Mouse (Mus musculus): ENCODE data around the gene Nek7. TPM values are rescaled to one million over a fixed set of nuclear protein-coding genes. Genes with fewer than 3 reads are reported as not detected.
A peak's percentile ranks its signal among the peaks of the same experiment; 100 is the strongest.

Nek7 gene
- total RNA-seq, 2 experiments from 2014 or later, result 78.8 to 80.0 TPM

DNA sequence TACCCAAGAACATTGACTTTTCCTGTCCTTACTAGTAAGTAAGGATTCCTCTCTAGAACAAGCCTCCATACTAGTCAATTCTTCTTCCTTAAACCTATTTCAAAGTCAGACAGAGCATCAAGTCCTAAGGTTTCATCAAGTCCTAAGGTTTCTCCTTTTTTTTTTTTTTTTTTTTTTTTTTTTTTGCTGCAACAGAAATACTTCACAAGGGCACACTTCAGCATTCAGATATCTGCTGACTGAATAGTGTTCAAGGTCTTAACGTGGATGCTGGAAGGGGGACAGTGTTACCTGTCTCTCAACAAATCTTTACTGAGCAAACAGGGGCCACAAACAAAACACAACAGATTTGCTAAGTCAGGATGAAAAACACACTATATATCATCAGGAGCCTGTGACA, 7.8 kb downstream of the Nek7 start:
- intact Hi-C loops (cut with DNase I), result loop anchor here (10.0 kb wide), 1 partner anchor 313 kb away; no protein-coding TSS in a partner anchor
- no peak for DNase-seq

DNA sequence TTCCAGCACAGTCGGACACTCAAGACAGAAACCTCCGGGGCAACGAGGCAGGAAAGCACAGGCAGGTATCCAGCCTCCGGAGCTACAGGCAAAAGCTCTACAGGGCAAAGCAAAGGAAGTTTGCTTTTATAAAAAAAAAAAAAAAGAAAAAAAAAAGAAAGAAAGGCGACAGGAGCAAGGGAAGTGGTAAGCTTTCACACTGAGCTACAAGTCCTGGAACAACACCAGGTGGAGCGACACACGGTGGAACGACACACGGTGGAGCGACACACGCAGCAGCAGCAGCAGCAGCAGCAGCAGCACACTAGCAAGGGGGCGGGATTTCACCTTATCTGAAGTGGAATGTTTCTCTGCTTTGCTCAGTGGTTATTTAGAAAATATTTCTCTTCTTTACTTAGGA, 10.8 kb downstream of the Nek7 start:
- no peak for DNase-seq
- intact Hi-C loops (cut with DNase I), result no loop called here

- intact Hi-C loops (cut with DNase I), result no loop called here
- DNase-seq, result no peak
Observed at GRCm38 (mm10) chr1:138608336-138608735, 11.6 kb downstream of the Nek7 start.

GRCm38 (mm10) chr1:138607862-138608261, 12.1 kb downstream of the Nek7 start:
- DNase-seq, result no peak

GRCm38 (mm10) chr1:138606771-138607170, 13.2 kb downstream of the Nek7 start:
- intact Hi-C loops (cut with DNase I), result no loop called here
- DNase-seq, result peak; percentile 37 to 45

More at GRCm38 (mm10) chr1:138607862-138608261, 12.1 kb downstream of the Nek7 start:
- intact Hi-C loops (cut with DNase I), result no loop called here

DNA sequence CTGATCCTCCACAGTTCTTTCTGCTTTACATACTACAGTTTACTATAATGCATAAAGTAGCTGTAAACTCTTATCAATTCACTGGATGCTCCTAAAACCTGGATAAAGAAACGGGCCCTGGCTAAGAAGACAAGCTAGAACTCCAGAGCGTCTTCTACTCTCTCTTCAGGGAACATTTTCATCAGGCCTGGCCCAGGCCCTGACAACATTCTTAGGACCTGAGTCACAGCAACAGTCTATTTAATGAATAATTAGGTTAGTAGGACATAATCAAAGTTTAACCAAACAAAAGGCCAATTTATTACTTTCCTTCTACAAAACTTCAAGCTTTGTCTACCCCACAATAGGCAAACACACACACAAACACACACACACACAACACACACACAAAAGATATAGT, 15.2 kb downstream of the Nek7 start:
- no peak for DNase-seq
- intact Hi-C loops (cut with DNase I), result no loop called here

GRCm38 (mm10) chr1:138603974-138604373, 16.0 kb downstream of the Nek7 start:
- no peak for DNase-seq
- intact Hi-C loops (cut with DNase I), result no loop called here

- intact Hi-C loops (cut with DNase I), result loop anchor here (10.0 kb wide), 1 partner anchor 367 kb away; the partner anchor contains the start of gene Dennd1b
- no peak for DNase-seq
Observed at GRCm38 (mm10) chr1:138598087-138598486, 21.9 kb downstream of the Nek7 start.

DNA sequence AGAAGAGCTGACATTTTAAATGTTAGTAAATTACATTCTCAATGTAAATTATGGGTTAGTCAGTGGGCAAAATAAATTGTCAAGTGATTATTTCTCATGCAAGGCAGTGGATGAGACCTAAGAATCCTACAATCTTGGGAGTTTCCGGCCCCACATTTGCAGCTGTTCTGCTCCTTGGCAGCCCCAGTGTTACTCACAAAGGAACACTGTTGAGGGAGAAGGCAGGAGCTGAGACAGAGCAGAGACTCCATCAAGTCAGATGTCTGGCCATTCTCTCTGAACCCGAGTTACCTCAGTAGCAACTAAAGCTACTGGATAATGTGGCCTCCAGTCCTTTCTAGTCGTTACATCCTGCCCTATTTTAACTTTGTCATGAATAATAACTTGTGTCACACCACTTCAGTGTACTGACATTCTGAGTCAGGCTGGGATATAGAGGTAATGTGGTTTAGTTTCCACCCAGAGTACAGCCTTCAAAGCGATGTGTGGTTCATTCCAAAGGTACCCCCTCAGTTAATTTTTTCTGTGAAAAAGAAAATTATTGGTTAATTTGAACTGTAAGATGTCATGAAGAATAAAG, 23.7 kb downstream of the Nek7 start:
- intact Hi-C loops (cut with DNase I), result loop anchor here (2.0 to 10.0 kb wide), 2 partner anchors 21 to 369 kb away; partner anchors contain the start of gene Dennd1b
- no peak for DNase-seq

GRCm38 (mm10) chr1:138594910-138595309, 25.0 kb downstream of the Nek7 start:
- DNase-seq, result no peak
- intact Hi-C loops (cut with DNase I), result loop anchor here (10.0 kb wide), 1 partner anchor 370 kb away; the partner anchor contains the start of gene Dennd1b

DNA sequence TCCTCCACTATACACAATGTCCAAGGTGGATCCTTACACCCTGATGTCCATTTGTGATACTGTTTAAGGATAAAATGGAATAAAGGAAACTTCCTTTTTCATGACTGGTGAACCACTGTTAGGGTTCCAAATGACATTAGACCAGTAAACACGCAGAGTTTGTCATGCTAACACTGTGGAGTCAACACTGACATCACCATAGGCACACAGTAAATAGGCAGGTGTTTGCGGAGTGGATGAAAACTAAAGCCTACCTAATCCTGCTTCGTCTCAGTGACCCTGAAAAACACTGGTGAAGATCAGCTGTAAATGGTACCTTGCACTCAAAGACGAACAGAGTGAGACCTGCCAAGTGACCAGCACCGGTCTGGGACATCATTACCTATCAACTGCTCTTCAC, 26.0 kb downstream of the Nek7 start:
- intact Hi-C loops (cut with DNase I), result loop anchor here (10.0 kb wide), 1 partner anchor 371 kb away; the partner anchor contains the start of gene Dennd1b
- no peak for DNase-seq

GRCm38 (mm10) chr1:138592466-138592865, 27.5 kb downstream of the Nek7 start:
- intact Hi-C loops (cut with DNase I), result loop anchor here (10.0 kb wide), 1 partner anchor 372 kb away; the partner anchor contains the start of gene Dennd1b
- no peak for DNase-seq

GRCm38 (mm10) chr1:138590451-138591022, 29.4 kb downstream of the Nek7 start:
- no peak for DNase-seq
- intact Hi-C loops (cut with DNase I), result loop anchor here (10.0 kb wide), 1 partner anchor 374 kb away; the partner anchor contains the start of gene Dennd1b

DNA sequence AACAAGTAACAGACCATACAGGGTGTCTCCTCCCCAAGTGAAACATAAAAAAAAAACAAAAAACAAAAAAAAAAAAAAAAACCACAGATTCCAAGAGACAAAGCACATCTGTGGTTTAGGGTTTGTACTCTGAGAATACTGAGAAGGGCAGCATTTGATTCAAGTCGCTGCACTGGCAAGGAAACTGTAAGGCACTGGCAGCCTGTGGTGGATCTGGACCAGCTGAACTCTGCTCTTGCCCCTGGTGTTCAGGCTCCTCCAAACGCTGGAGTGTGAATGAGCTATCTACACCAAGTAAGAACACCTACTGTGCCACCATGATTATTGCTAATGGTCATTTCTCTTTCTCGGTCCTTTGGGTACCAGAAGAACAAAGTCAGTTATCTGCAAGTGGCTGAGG, 30.8 kb downstream of the Nek7 start:
- intact Hi-C loops (cut with DNase I), result no loop called here
- DNase-seq, result no peak

GRCm38 (mm10) chr1:138587812-138588211, 32.1 kb downstream of the Nek7 start:
- no peak for DNase-seq
- intact Hi-C loops (cut with DNase I), result no loop called here

- no peak for DNase-seq
- intact Hi-C loops (cut with DNase I), result no loop called here
Observed at GRCm38 (mm10) chr1:138586891-138587290, 33.0 kb downstream of the Nek7 start.

DNA sequence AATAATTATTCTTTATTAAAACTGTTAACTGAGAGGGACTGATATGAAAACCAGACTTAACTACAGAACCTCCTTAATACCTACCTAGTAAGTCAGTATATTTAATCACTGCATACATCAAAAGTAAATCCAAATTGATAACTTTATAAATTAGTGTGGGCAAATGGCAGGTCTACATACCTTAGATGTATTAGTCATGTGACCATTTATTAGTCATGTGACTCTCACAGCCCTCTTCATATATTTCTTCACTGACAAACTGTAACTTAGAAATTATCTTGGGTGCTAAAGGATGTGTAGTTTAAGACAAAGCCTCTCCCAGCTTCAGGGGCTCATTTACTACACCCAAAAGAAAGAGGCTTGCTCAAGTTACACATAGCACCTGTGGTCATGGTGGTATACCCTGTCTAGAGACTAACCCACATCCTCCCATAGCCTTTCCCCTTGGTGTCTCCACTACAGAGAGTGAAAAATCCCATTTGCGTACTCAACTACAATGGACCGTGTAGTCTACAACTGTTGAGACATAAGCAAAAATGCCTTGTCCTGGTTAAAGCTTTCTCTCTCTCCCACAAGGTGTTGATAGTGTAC, 35.4 kb downstream of the Nek7 start:
- intact Hi-C loops (cut with DNase I), result no loop called here
- no peak for DNase-seq

DNA sequence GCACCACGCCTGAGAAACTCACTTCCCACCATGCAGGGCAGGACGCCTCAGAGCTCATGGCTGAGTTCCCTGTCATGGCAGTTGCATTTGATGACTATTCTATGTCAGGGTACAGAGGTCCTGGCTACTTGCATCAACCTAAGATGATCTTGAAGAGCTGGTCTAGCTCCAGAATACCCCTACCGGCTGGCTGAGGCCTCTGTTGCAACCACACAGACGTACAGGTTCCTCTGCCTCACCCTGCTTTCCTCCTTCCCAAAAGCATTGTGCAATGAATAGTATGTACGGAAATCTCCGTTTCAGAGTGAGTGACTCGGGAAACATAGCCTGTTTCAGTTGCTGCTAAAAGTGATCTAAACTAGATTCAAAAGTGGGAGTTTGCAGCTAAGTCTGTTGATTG, 37.7 kb downstream of the Nek7 start:
- no peak for DNase-seq
- intact Hi-C loops (cut with DNase I), result no loop called here

- DNase-seq, result no peak
- intact Hi-C loops (cut with DNase I), result no loop called here
Observed at GRCm38 (mm10) chr1:138579822-138580492, 40.0 kb downstream of the Nek7 start.

- intact Hi-C loops (cut with DNase I), result no loop called here
- DNase-seq, result no peak
Observed at GRCm38 (mm10) chr1:138579207-138579606, 40.7 kb downstream of the Nek7 start.

- intact Hi-C loops (cut with DNase I), result loop anchor here (2.0 kb wide), 1 partner anchor 44 kb away; the partner anchor contains the start of gene Nek7
- DNase-seq, result peak; percentile 43 to 50
Observed at GRCm38 (mm10) chr1:138576803-138577202, 43.1 kb downstream of the Nek7 start.
